Mouse (Mus musculus) thymus, adult 2 months (tissue): Measurements from ENCODE around the gene Mef2c. TPM values are rescaled to one million over a fixed set of nuclear protein-coding genes. Genes with fewer than 3 reads are reported as not detected.

Experiments used
- DNase-seq: peaks from one replicate; pipeline ENCODE4 v3.0.0; 2021
- H3K27ac ChIP-seq: fragments of 200-500 bp; 2 replicates; pipeline ENCODE4 v1.5.1; 2012; ENCODE audit warnings: low read length, control low read depth; ENCODE audit not compliant: control insufficient read depth, insufficient read depth
- H3K27me3 ChIP-seq: fragments of 200-500 bp; 2 replicates; pipeline ENCODE4 v1.6.1; 2012; ENCODE audit warnings: mild to moderate bottlenecking, low read length, moderate library complexity, mixed read lengths; ENCODE audit not compliant: control insufficient read depth, insufficient read depth
- H3K36me3 ChIP-seq: fragments of 200-500 bp; 2 replicates; pipeline ENCODE4 v1.6.1; 2012; ENCODE audit warnings: mild to moderate bottlenecking, low read length, moderate library complexity; ENCODE audit not compliant: control insufficient read depth, insufficient read depth
- H3K4me1 ChIP-seq: fragments of 200-500 bp; replicated peaks from 2 replicates; pipeline ENCODE4 v1.6.1; 2012; ENCODE audit warnings: low read length; ENCODE audit not compliant: control insufficient read depth, insufficient read depth
- H3K4me3 ChIP-seq: fragments of 200-500 bp; 2 replicates; pipeline ENCODE4 v1.5.1; 2012; ENCODE audit warnings: mild to moderate bottlenecking, low read length, control low read depth, moderate library complexity; ENCODE audit not compliant: control insufficient read depth, insufficient read depth
- CTCF ChIP-seq: fragments of 200-500 bp; IDR thresholded peaks from 2 replicates; pipeline ENCODE4 v1.5.1; 2012; ENCODE audit warnings: mild to moderate bottlenecking, control low read depth, low read length, moderate library complexity, borderline replicate concordance; ENCODE audit not compliant: control insufficient read depth, poor library complexity, insufficient read depth; ENCODE audit errors: extremely low read depth
- POLR2A ChIP-seq: fragments of 200-500 bp; IDR thresholded peaks from 2 replicates; pipeline ENCODE4 v1.6.1; 2012; ENCODE audit warnings: mild to moderate bottlenecking, low read length, control low read depth, moderate library complexity; ENCODE audit not compliant: control insufficient read depth, poor library complexity, insufficient read depth; ENCODE audit errors: extremely low read depth
- WGBS: fragments of 180-500 bp; shearing (Covaris S2); methylation state at CpG from one replicate; pipeline ENCODE4 v1.1.7; 2018; 5-methylcytosine and 5-hydroxymethylcytosine counted together
- polyA plus RNA-seq: library from polyadenylated mRNA; depleted of rRNA; stranded (reverse); fragments of >200 nt; gene quantifications from 2 replicates; pipeline ENCODE4 v1.2.3, GENCODE M21; 2012

The Mef2c gene
- polyA plus RNA-seq, 1 experiment: 7.0 TPM

DNA sequence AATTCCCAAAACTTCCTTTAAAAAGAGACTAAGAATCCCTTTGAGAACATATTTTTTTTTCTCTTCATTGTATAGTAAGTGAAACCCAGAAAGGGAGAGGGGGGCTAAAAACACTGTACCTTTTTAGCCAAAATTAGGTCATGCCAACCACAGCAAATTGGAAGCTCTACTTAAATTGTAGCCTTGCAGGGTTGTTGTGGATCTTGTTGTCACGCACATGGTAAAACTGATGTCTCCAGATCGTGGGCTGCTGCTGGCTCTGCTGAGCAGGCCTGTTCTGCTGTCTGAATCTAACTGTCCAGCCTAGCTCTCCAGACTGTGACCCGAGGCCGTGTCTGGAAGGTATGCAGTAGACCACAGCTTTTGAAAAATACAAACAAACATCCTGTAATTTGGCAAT is 40.9 kb downstream of the Mef2c start:
- Histone ChIP-seq H3K4me1 (no peaks in the 10 kb centered on the region), H3K27me3 (no peaks in the 10 kb centered on the region), H3K4me3 (no peak overlapping the region), H3K27ac (no peak overlapping the region), H3K36me3 (no peaks in the 10 kb centered on the region)
- no peak for DNase-seq
- TF ChIP-seq CTCF (no peak), POLR2A (no peak)
- WGBS: 82% methylated on average over 4 of the region's 4 CpGs

DNA sequence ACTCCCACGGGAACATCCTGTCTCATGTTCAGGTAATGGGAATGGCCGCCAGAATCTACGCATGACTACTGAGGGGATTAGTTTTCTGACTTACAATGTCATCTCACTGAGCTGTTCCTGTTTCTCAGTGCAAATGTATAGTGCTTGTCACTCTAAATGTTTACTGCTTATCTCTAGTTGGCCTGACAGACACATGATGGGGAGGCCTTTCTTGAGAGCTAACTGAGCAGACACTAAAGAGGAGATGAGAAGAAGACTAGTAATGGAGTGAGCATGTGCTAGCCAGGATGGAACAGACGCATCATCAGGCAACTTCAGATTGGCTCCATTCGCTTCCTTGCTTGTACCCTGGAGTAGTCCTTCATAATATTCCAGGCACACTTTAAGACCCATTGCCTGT is 43.0 kb downstream of the Mef2c start:
- no peaks in the 10 kb centered on the region for H3K36me3 ChIP-seq
- no peak for DNase-seq
- H3K27me3 ChIP-seq: no peaks in the 10 kb centered on the region
- no peak overlapping the region for H3K27ac ChIP-seq
- no peaks in the 10 kb centered on the region for H3K4me1 ChIP-seq
- WGBS: 93% methylated on average over 5 of the region's 5 CpGs
- no peak overlapping the region for H3K4me3 ChIP-seq
- TF ChIP-seq CTCF: no peak
- no peak for TF ChIP-seq POLR2A

DNA sequence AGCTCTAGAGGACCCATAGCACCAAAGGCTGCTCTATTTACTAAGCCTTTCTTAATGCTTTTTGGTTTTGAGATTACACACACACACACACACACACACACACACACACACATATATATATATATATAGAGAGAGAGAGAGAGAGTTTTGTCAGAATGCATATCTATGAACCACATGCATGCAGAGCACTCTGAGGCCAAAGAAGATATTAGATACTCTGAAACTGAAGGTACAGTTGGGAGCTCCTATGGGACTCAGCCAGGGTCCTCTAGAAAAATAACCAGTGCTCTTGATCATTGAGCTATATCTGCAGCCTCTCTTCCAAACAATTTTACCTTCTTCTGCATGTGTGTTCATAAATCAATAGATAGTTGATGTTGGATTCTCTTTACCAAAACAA is 47.4 kb downstream of the Mef2c start:
- H3K27ac ChIP-seq: no peak overlapping the region
- no peak for DNase-seq
- no peaks in the 10 kb centered on the region for H3K4me1 ChIP-seq
- TF ChIP-seq CTCF (no peak), POLR2A (no peak)
- no peaks in the 10 kb centered on the region for H3K27me3 ChIP-seq
- no peaks in the 10 kb centered on the region for H3K36me3 ChIP-seq
- H3K4me3 ChIP-seq: no peak overlapping the region

DNA sequence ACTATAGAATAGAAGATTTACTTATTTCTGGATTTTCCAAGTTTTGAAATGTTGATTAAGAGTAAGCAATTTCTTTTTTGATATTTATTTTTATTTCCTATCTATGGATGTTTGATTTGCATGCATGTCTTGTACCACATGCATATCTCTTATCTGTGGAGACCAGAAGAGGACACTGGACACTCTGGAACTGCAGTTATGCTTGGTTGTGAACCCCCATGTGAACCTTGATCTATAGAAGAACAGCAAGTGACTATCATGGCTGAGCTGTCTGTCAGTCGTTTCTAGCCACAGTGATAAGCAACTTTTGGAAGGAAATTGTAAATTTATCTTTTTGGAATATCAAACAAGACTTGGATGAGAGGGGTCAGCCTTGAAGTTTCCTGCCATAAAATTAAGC is 48.2 kb downstream of the Mef2c start:
- WGBS: 55% methylated on average over 1 of the region's 1 CpGs
- DNase-seq: no peak
- Histone ChIP-seq H3K4me1 (no peaks in the 10 kb centered on the region), H3K27me3 (no peaks in the 10 kb centered on the region), H3K36me3 (no peaks in the 10 kb centered on the region), H3K4me3 (no peak overlapping the region), H3K27ac (no peak overlapping the region)
- TF ChIP-seq POLR2A (no peak), CTCF (no peak)

DNA sequence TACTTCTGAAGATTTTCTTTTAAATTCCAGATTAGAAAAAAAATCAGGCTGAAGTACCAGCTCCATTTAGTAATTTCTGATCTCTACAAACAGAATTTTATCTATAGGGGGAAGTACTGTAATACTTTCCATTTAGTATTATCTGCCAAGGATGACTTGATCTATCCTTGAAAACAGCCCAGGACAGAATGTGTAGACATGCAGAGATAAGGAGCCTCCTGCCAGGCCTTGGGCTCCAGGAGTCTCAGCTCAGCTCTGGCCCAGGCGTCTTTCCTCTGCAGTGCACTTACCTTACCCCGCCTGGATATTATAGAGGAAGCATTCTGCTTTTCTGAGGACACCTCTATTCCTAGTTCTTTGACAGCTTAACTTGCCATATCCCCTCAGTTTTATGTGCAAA is 59.4 kb downstream of the Mef2c start:
- WGBS: 93% methylated on average over 2 of the region's 2 CpGs
- Histone ChIP-seq H3K36me3 (no peaks in the 10 kb centered on the region), H3K4me1 (peaks cover 2% of the 10 kb centered on the region; the same call in 1 of the 2 replicates), H3K27me3 (no peaks in the 10 kb centered on the region), H3K27ac (no peak overlapping the region), H3K4me3 (no peak overlapping the region)
- no peak for TF ChIP-seq CTCF
- no peak for TF ChIP-seq POLR2A
- no peak for DNase-seq

DNA sequence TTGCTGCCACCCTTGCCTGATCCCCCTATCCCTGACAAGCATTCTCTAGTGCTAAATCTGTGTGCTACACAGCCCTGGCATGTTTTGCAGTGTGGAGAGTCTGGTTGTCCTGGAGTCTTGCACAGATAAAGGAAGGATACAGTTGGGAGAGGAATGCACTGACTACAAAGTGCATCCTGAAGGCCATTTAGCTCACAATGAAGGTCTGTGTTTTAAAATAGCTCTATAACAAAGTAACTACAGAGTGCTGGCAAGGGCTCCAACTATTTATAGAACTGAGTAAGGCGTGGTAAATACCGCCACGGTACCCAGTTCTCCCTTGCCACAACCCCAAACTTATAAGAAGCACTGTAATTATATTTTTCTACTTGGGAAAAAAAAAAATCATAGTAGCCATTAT is 61.9 kb downstream of the Mef2c start:
- Histone ChIP-seq H3K27me3 (no peaks in the 10 kb centered on the region), H3K27ac (no peak overlapping the region; the same call in 1 of the 2 replicates), H3K4me3 (no peak overlapping the region), H3K4me1 (peaks cover 2% of the 10 kb centered on the region; the same call in 1 of the 2 replicates), H3K36me3 (no peaks in the 10 kb centered on the region)
- DNase-seq: no peak
- 37% methylated on average over 3 of the region's 3 CpGs for WGBS
- TF ChIP-seq CTCF (no peak), POLR2A (no peak)

DNA sequence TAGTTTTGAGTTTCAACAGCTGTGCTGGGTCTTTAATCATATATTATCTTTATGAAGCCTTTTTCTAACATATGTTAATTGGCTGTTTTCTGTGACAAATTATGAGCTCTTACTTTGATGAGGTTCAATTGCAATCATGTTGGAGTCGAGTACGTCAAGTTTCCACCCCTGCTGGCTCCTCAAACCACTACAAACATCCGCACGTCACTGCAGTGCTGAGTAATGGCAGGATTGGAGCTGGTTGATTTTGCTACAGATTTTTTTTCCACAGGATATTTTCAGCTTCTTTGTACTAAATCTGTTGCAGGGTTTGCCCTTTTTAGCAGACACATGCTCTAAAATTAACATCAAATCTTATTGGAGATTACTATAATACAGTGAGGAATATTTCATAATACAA is 62.3 kb downstream of the Mef2c start:
- H3K27ac ChIP-seq: no peak overlapping the region
- H3K27me3 ChIP-seq: no peaks in the 10 kb centered on the region
- 25% methylated on average over 4 of the region's 4 CpGs for WGBS
- TF ChIP-seq CTCF: no peak
- TF ChIP-seq POLR2A: no peak
- H3K36me3 ChIP-seq: no peaks in the 10 kb centered on the region
- H3K4me1 ChIP-seq: peaks cover 2% of the 10 kb centered on the region; the same call in 1 of the 2 replicates
- H3K4me3 ChIP-seq: no peak overlapping the region
- no peak for DNase-seq
